Mouse (Mus musculus) left cerebral cortex, postnatal 25 days (tissue): ENCODE data around the gene Kcnt1. TPM values are rescaled to one million over a fixed set of nuclear protein-coding genes. Genes with fewer than 3 reads are reported as not detected.

Source experiments
- DNase-seq, 2 experiments: peaks; one replicate each; pipeline ENCODE4 v3.0.0; 2022; ENCODE audit warnings: low spot score in 2 of 2, mixed read lengths in 1 of 2
- intact Hi-C: fragments of 180-260 bp; cut with DNase I; formaldehyde crosslinking; loops from one replicate; pipeline ENCODE4 v1.15.1; 2025
- total RNA-seq, 2 experiments: library from RNA; stranded (reverse); gene quantifications; 2 replicates each; pipeline ENCODE4 v1.2.3; 2021

The Kcnt1 gene
- total RNA-seq, 2 experiments from 2014 or later, result 111 to 130 TPM

- peak in 1 of 2 experiments; percentile 36 for DNase-seq
Measured at GRCm38 (mm10) chr2:25931249-25931859, 67.8 kb downstream of the Kcnt1 start.

DNA sequence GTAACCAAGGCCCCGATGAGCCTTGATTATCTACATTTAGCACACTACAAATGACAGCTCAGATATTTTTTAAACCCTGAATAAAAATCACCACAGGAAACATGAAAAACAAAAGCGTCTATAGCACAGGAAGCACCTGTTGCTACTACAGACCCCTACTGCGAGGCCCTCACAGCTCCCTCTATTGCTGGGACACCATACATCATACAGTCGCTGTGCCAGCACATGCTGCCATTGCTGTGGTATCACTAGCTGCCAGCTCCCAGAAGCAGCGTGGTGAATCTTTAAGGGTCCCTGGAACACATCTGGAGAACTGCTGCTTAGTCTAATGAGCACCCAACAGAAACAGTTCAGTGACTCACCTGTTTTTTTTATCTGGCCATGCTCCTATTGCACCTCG lies 77.0 kb downstream of the Kcnt1 start:
- intact Hi-C loops, result no loop called here
- DNase-seq, result no peak

More at GRCm38 (mm10) chr2:25931249-25931859, 67.8 kb downstream of the Kcnt1 start:
- intact Hi-C loops, result no loop called here

DNA sequence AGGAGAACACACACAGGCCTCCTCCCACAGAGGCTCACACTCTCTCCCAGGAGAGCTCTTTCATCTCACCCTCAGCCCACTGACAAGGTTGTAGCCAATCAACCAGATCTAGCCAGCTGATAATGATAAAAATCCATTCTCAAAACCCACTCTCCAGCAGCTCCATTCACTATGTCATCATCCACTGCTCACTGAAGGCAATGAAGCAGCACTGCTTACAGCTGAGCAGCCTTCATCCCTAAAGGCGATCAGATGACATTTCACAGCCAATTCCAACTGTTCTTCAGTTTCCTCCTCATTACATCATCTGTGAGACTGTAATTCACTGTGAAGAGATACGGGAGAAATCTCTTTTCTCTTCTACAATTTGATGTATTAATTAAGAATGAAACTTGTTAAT lies 80.3 kb downstream of the Kcnt1 start:
- peak in 1 of 2 experiments; percentile 36 for DNase-seq
- intact Hi-C loops, result no loop called here

DNA sequence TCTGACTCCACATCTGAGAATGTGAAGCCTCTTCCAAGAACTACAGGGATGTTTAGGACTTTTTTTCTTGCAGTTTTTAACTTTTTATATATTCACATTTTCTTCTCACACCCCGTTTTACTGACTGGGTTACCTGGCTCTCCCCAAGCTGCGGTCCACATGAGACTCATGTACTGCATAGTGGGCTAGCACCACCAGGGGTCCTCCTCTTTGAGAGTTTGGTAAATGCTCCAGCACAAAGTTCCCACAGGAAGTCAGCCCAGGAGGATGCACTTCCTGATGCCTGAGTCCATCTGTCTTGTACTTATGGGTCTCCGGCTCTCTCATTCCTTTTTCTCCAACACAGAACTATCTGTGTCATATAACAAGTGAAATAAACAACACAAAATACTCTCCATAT lies 84.4 kb downstream of the Kcnt1 start:
- intact Hi-C loops, result no loop called here
- no peak for DNase-seq

DNA sequence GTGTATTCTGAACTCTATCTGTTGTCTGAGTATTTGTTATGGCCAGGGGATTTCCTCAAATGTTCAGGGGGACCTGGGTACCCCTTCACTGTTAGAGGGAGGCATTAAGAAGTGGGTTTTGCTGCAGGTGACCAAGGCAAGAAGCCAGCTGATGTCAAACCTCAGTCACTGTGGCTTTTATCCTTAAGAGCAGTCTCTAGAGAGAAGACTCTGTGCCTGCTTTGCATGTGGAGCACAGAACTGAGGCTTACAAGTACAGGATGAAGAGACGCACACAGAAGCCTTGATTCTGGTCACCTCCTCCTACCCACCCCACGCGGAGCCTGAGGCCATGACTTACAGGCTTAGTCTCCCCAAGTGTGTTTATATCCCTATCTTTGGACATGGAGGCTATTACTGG lies 85.8 kb downstream of the Kcnt1 start:
- no peak for DNase-seq
- intact Hi-C loops, result no loop called here

Other genes starting within 250 kb of the Kcnt1 start
- not detected for gene Ccdc183, start 246.1 kb upstream of the Kcnt1 start, total RNA-seq
- 10 to 100 TPM; 26.7 to 27.7 TPM for gene Tmem141, start 241.7 kb upstream of the Kcnt1 start, total RNA-seq
- gene Fcna, start 235.7 kb upstream of the Kcnt1 start, total RNA-seq, result under 1 TPM; 0.44 to 0.55 TPM
- not detected for gene Lcn8, start 210.6 kb upstream of the Kcnt1 start, total RNA-seq
- not detected for gene Lcn5, start 205.8 kb upstream of the Kcnt1 start, total RNA-seq
- not detected for gene Lcn6, start 186.9 kb upstream of the Kcnt1 start, total RNA-seq
- gene Lcn10, start 181.0 kb upstream of the Kcnt1 start, total RNA-seq, result not detected
- not detected for gene Obp2a, start 163.7 kb upstream of the Kcnt1 start, total RNA-seq
- 10 to 100 TPM; 85.6 to 89.4 TPM for gene Bmyc, start 157.0 kb upstream of the Kcnt1 start, total RNA-seq
- gene Obp2b, start 126.7 kb upstream of the Kcnt1 start, total RNA-seq, result not detected
- not detected for gene Lcn3, start 98.2 kb upstream of the Kcnt1 start, total RNA-seq
- gene Lcn11, start 86.7 kb upstream of the Kcnt1 start, total RNA-seq, result not detected
- not detected for gene Gm13539, start 81.5 kb upstream of the Kcnt1 start, total RNA-seq
- not detected for gene Glt6d1, start 47.9 kb upstream of the Kcnt1 start, total RNA-seq
- gene Lcn9, start 40.6 kb upstream of the Kcnt1 start, total RNA-seq, result not detected
- gene Sohlh1, start 16.5 kb upstream of the Kcnt1 start, total RNA-seq, result not detected
- 100 to 1,000 TPM; 148 to 162 TPM for gene Camsap1, start 119.5 kb downstream of the Kcnt1 start, total RNA-seq
- 10 to 100 TPM; 59.1 to 68.2 TPM for gene Ubac1, start 158.0 kb downstream of the Kcnt1 start, total RNA-seq